Mouse (Mus musculus): ENCODE data around the gene Nox1. TPM values are rescaled to one million over a fixed set of nuclear protein-coding genes. Genes with fewer than 3 reads are reported as not detected.
"Not testable (repeated sequence)": the region's sequence is repeated elsewhere in the genome, so short reads cannot be mapped to it uniquely, and the experiment has no call there.

The Nox1 gene
- polyA plus RNA-seq (2012), result not detected in 2 replicates

- TF ChIP-seq GATA1 (IDR thresholded peaks at IDR 0.05; ENCODE audit: low read length), result no peak
These were observed at the start of gene Nox1 for GRCm38 (mm10) chrX:134221856-134222255. Gene Nox1, minus strand, starts transcription at chrX:134221956.

DNA sequence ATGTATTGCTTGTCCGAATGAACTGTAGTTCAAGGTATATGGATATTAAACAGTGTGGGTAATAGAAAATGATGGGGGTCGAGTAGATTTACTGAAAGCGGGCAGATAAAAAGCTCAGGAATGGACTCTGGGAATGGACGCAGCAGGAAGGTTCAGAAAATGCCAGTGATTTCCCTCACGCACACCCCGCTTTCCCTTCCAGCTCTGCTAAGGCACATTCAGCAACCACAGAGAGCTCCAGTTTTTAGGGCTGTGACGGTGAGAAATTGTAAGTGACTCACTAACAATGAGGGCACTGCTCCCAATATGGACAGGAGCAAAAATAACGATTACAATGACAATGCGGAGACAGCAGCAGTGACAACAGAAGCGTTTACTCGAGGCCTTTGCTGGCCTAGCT, 40.4 kb upstream of the Nox1 start:
- no peak for TF ChIP-seq GATA1 (IDR thresholded peaks at IDR 0.05; ENCODE audit: low read length)

- TF ChIP-seq GATA1 (IDR thresholded peaks at IDR 0.05; ENCODE audit: low read length), result no peak
These were observed 39.4 kb upstream of the Nox1 start for GRCm38 (mm10) chrX:134261191-134261590.

- no peak for TF ChIP-seq GATA1 (IDR thresholded peaks at IDR 0.05; ENCODE audit: low read length)
These were observed 26.4 kb upstream of the Nox1 start for GRCm38 (mm10) chrX:134248202-134248601.

- TF ChIP-seq GATA1 (IDR thresholded peaks at IDR 0.05; ENCODE audit: low read length), result no peak
These were observed 24.2 kb upstream of the Nox1 start for GRCm38 (mm10) chrX:134245946-134246345.

GRCm38 (mm10) chrX:134238266-134238665, 16.5 kb upstream of the Nox1 start:
- no peak for TF ChIP-seq GATA1 (IDR thresholded peaks at IDR 0.05; ENCODE audit: low read length)

DNA sequence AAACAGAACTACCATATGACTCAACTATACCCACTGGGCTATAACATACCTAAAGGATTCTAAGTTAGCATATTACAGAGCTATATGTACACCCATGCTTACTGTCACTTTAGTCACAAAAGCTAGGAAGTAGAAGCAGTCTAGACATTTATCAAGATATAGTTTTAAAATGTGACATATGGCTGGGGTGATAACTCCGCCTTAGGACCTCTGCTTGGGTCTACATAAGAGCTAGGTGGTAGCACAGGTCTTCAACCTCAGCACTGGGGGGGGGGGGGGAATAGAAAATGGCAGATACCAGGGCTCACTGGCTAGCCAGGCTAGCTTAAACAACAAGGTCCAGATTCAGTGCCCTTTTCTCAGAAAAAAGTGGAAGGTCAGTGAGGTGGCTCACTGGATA, 11.3 kb upstream of the Nox1 start:
- TF ChIP-seq GATA1 (IDR thresholded peaks at IDR 0.05; ENCODE audit: low read length), result no peak

GRCm38 (mm10) chrX:134220618-134221017, 1.1 kb downstream of the Nox1 start:
- no peak for TF ChIP-seq GATA1 (IDR thresholded peaks at IDR 0.05; ENCODE audit: low read length)

DNA sequence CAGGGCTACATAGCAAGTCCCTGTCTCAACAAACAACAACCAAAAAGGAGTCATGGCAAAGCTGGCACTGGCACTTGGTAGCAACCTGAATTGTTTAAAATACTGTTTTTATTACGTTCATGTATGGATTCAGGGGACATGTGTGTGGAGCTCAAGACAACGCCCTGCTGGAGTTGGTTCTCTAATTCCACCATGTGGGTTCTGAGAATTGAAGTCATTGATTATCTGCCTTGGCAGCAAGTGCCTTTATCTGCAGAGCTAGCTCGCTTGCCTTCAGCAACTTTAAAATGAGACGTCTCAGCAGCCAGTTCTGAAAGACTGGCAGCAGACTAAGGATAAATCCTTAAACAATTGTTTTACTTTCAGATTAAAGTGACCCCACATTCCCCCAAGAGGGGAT, 3.6 kb downstream of the Nox1 start:
- no peak for TF ChIP-seq GATA1 (IDR thresholded peaks at IDR 0.05; ENCODE audit: low read length)

DNA sequence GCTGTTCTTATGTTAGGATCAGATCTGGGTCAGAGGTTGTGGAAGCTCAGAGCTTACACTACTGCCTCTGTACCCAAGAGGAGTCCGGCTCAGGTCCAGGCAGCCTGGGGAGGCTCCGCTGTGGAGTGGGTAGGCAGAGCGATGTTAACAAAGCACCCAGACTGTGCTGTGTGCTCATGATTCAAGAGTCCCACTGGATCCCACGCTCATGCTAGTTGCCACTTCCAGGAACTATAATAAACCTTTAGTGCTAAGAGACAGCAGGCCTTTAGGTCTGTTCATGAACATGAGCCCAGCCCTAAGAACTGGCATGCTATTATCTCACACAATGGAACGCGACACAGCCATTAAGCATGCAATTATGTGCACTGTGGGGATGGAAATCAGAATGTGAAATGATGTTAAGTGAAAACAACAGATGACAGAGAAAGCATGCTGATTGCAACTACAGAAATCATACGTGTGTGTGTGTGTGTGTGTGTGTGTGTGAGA, 10.6 kb downstream of the Nox1 start:
- no peak for TF ChIP-seq GATA1 (IDR thresholded peaks at IDR 0.05; ENCODE audit: low read length)

- no peak for TF ChIP-seq GATA1 (IDR thresholded peaks at IDR 0.05; ENCODE audit: low read length)
These were observed 13.3 kb downstream of the Nox1 start for GRCm38 (mm10) chrX:134208491-134208890.

GRCm38 (mm10) chrX:134187201-134187600, 34.6 kb downstream of the Nox1 start, which contains the start of gene Arl13a:
Gene Arl13a, plus strand, starts transcription at chrX:134187501.
- TF ChIP-seq GATA1 (IDR thresholded peaks at IDR 0.05; ENCODE audit: low read length), result not testable (repeated sequence)

DNA sequence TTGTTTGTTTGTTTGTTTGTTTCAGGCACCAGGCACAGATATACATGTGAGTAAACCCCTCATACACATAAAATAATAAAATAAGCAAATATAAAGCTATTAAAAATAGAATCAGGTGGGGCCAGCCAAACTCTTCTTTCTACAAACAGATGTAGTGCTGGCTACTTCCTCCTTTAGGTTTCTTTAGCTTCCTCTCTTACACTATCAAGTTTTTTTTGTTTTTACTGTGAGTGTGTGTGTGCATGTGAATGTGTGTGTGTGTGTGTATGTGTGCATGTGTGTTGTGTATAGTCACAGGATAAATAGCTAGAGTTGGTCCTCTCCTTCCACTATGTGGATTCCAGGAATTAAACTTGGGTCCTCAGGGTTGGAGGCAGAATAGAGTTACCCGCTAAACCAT, 47.1 kb downstream of the Nox1 start:
- no peak for TF ChIP-seq GATA1 (IDR thresholded peaks at IDR 0.05; ENCODE audit: low read length)

- no peak for TF ChIP-seq GATA1 (IDR thresholded peaks at IDR 0.05; ENCODE audit: low read length)
These were observed 51.2 kb downstream of the Nox1 start for GRCm38 (mm10) chrX:134170584-134170983.

- no peak for TF ChIP-seq GATA1 (IDR thresholded peaks at IDR 0.05; ENCODE audit: low read length)
These were observed 58.3 kb downstream of the Nox1 start for GRCm38 (mm10) chrX:134163484-134163883.

DNA sequence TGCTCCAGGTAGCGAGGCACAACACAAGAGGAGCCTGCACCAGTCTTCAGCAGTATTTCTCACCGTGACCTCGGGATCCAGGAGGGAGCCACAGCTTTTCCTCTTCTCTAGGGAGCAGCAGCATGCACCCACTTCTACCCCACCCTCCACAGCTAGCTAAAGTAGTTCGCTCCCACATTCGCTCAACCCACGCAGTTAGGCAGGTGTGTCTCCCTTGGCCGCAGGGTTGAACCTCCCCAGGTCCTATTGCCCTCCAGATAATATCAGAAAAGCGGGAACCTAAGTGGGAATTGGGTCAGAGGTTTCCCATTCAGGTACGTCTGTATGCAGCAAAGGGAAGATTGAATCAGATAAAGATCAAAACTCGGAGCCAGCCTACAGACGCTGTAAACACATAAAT, 58.9 kb downstream of the Nox1 start:
- TF ChIP-seq GATA1 (IDR thresholded peaks at IDR 0.05; ENCODE audit: low read length), result no peak

DNA sequence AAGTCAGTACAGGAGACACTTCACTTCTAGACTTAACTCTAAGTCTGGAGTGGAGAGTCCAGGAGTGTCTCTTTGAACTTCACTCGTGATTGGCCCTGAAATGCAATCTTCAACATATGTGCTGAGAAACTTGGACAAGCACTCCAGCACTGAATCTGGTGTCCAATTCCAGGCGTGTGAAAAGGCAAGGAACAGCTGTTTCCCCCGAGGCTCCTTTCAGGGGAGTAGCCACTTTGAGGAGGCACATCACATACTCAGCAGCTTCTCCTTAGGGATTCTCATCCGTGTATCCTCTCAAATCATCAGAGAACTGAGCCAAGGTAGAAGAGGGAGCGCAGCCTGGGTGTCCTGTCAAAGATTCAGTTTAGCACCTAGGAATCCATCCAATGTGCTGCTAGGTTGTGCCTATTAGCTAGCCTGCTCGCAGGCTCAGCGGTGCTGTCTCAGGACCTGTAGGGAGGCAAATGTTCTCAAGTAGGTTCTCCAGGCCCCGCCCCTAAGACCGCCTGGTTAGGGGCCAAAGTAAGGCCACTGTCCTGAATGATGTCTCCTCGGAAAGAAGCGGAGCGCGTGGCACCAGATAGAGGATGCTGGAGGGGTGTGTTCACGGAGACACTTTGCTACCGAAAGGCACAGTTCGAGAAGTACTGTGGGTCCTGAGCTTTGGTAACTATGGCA, 59.6 kb downstream of the Nox1 start, which contains the start of gene Xkrx:
Xkrx (minus strand) TSS at position 34 of the 678 bp plus-strand sequence.
- no peak for TF ChIP-seq GATA1 (IDR thresholded peaks at IDR 0.05; ENCODE audit: low read length)
